Mouse (Mus musculus) brain, embryonic 14.5 days (tissue): ENCODE results near the gene Tenm3. TPM values are rescaled to one million over a fixed set of nuclear protein-coding genes. Genes with fewer than 3 reads are reported as not detected.
A peak's percentile ranks its signal among the peaks of the same experiment; 100 is the strongest.

Experiments
- DNase-seq: peaks from one replicate; pipeline ENCODE4 v3.0.0-alpha.2; 2011; ENCODE audit warnings: low read depth
- CTCF ChIP-seq: fragments of 200-500 bp; IDR thresholded peaks from 2 replicates; pipeline ENCODE4 v1.5.1; 2012; ENCODE audit warnings: inconsistent platforms, mild to moderate bottlenecking, moderate library complexity, borderline replicate concordance; ENCODE audit not compliant: insufficient read depth, insufficient read length; ENCODE audit errors: extremely low read depth
- POLR2A ChIP-seq: fragments of 200-500 bp; IDR thresholded peaks from 2 replicates; pipeline ENCODE4 v1.6.1; 2012; ENCODE audit warnings: mild to moderate bottlenecking, inconsistent platforms, borderline replicate concordance; ENCODE audit not compliant: poor library complexity, insufficient read depth, insufficient read length, severe bottlenecking; ENCODE audit errors: extremely low read depth
- polyA plus RNA-seq: library from polyadenylated mRNA; depleted of rRNA; stranded (reverse); fragments of >200 nt; gene quantifications from 2 replicates; pipeline ENCODE4 v1.2.3, GENCODE M21; 2012

Gene Tenm3
- polyA plus RNA-seq, 1 experiment, result 50.8 TPM

DNA sequence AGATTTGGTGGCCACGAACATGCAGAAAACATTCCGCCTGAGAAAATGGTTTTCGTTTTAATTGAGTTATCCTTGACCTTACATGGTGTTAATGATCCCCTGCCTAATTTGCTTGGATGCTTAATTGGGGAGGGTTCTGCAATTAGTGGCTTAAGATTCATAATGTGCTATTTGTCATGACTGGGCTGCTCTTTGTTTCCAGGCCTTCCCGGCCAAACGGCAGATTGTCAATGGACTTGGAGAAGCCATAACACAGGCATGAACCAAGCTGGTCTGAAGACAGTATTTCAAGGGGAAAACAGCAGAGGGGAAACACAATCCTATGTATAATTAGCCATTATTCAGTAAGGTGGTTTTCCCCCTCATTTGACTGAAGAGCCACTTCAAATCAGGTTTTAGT is 606.8 kb downstream of the Tenm3 start:
- peak; percentile 83 for DNase-seq
- TF ChIP-seq CTCF, result no peak
- no peak for TF ChIP-seq POLR2A

DNA sequence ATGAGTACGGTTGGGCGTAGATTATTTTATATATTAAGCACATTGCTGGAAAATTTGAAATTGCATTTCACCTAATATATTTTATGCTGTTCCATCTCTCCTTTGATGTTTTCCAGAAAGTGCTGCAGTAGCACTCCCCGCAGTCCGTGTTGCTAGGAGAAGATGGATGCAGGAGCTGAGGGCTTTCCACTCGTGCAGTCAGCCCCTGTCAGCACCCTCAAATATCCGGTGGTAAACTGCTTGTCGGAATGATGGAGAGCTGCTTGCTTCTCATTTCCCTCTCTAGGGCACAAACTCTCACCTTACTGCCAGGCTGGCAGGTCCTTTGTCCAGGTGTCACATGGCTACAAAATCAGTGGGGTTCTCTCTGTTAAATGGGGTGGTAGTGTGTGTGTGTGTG is 610.8 kb downstream of the Tenm3 start:
- no peak for DNase-seq
- TF ChIP-seq CTCF, result no peak
- no peak for TF ChIP-seq POLR2A

DNA sequence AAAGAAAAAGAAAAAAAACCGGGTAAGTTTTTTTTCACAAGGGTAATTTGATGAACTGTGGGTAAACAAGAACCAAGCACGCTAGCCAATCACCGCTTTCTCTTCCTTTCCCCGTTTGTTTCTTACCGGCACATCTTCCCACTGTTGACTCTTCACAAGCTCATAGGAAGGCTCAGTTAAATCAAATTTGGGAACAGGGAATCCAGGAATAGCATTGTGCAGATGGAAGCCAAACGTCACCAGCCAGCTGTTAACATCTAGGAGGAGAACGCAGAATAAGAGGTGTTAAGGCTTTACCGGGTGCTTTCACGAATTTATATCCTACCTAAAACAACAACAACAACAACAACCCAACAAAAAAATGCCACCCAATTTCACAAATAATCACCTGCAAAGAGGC is 611.9 kb downstream of the Tenm3 start:
- DNase-seq, result no peak
- TF ChIP-seq CTCF, result no peak
- no peak for TF ChIP-seq POLR2A

DNA sequence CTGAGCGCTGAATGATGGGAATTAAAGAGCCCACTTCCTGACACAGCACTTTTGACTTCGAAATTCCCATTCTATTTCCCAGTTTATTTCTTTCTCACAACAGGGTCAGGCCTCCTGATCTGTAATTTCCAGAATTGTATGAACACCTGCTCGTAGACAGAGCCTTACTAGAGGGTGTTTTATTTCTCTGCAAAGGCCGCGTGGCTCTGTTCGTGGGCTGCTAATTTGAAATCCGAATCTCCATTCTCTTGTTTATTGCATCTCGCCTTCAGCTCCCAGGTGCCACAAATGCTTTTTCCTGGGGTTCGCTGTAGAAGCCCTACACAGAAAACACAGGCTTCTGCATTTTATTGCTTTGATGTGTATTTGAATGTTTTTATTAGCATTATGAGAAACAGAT is 612.4 kb downstream of the Tenm3 start:
- TF ChIP-seq CTCF (no peak), POLR2A (no peak)
- DNase-seq, result peak; percentile 39

DNA sequence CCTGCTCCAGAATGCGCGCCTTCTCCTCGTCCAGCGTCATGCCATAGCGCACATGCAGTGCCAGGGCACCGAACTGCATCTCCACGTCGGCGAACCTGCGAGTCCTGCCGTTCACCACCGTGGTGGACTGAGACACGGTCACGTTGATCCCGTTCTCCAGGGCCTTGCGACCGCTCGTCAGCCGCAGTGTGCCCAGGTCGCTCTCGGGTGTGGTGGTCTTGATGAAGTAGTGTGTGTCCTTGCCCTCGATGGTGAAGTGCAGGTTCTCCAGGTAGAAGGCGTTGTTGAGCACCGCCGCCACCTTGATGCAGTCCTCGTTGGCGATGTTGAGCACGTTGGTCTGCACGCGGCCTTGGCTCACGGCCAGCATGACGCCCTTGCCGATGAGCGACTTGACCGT is 615.1 kb downstream of the Tenm3 start:
- no peak for DNase-seq
- TF ChIP-seq CTCF (no peak), POLR2A (no peak)

DNA sequence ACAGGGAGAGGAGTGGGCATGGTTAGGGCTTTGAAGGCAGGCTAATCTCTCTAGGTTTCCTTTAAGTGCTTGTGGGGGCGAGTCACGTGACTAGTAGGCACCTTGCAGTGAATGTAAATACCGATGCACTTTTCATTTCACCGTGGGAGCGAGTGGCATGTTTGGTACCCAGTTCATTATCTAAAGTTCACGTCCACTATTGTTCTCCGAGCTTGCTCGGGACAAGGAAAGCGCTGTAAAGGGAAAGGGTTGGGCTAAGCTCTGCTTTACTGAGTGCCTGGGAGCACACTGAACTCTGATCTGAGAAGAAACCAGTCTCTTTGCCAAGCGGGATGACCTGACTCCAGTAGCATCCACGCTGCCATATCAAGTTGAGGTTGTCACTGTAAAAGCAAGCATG is 619.0 kb downstream of the Tenm3 start:
- TF ChIP-seq CTCF (no peak), POLR2A (no peak)
- DNase-seq, result peak; percentile 82

DNA sequence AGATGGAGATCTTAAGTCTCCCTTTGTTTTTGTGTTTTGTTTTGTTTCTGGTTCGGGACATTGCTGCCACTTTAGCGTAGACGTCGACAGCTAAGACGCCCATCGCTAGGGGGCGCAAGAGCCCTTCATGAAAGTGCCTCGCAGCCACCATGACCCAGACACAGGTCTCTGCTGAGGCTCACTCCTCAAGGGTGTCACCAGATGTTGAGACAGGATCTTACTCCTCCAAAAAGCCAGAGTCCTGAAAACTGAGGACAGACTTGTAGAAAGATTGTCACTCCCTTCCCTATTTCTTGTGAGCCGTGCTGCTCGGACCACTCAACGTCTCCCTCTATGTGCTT is 621.4 kb downstream of the Tenm3 start:
- no peak for TF ChIP-seq POLR2A
- peak; percentile 98 for TF ChIP-seq CTCF
- peak; percentile 96 for DNase-seq

DNA sequence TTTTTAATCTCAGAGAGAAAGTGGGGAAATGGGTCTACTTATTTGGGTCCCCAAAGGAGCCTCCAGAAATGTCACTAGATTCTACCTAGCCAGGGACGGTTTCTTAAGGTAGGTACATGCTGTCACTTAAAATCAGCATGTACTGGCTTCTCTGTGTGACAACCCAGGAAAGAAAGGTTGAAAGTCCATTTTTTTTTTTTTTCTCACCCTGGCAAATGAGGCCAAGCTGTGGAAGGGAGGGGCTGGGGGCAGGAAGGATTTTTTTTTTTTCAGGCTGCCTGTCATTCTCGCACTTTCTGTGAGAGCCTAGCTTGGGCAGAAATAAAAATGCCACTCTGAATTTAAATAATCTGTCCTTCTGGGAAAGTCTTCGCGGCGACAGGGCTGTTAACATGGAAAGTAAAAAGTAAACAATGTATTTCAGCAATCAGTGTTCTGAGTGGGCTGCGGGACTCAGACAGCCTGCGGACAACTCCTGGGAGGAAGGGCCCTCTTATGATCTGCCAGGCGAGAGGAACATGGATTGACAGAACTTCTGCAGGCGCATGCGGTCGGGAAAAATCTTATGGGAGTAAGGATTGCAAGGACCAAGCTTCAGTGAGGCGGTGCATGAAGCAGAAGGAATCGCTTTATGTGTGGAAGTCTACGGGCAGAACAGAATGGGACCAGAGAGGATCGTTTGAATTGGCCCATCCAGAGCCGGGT is 621.9 kb downstream of the Tenm3 start:
- no peak for TF ChIP-seq POLR2A
- TF ChIP-seq CTCF, result no peak
- no peak for DNase-seq

DNA sequence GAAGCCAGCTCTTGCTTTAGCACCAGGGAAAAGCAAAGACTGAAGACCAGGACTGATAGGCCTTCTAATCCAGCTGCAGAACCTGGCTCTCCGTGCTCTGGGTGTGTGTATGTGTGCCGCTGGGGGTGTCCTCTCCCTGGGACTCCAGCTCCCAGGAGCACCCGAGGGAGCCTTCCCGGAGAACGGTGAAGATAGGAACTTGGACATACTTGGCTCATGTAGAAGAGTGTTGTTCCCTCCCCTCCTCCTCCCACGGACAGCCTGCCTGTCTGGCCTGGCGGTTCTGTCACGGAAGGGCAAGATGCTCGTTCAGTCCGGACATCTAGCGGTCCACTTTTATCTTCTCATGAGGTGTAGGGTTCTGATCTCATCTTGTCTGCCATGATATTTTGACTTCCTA is 622.4 kb downstream of the Tenm3 start:
- no peak for DNase-seq
- no peak for TF ChIP-seq POLR2A
- no peak for TF ChIP-seq CTCF

DNA sequence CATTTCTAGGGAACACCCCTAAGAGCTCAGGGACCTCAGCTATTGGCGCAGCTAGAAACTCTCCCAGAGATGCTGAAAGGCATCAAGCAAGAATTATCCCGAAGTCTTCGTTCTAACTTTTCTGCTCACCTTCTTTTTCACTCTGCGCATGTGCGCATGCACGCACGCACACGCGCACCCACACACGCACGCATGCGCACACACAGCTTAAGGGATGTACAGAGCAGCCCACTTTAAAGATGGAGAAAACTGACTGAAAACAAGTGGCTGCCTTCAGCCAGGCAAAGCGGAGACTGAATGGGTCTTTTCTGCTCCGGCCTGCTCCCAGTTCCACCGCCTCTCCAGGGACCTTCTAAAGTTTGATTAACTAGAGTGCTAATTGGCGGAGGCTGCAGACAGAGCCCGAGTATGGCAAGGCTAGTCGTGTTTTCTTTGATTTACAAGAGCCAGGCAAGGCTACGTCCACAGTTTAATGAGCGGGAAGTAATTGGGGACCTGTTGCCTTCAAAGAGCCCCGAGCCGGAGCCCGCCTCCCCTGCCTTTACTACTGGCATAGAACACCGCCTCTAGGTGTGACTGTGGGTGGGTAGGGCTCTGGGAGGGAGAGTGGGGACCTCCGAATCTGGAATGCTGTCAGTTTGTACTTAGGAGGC is 623.1 kb downstream of the Tenm3 start:
- DNase-seq, result peak; percentile 86
- TF ChIP-seq CTCF (no peak), POLR2A (no peak)

DNA sequence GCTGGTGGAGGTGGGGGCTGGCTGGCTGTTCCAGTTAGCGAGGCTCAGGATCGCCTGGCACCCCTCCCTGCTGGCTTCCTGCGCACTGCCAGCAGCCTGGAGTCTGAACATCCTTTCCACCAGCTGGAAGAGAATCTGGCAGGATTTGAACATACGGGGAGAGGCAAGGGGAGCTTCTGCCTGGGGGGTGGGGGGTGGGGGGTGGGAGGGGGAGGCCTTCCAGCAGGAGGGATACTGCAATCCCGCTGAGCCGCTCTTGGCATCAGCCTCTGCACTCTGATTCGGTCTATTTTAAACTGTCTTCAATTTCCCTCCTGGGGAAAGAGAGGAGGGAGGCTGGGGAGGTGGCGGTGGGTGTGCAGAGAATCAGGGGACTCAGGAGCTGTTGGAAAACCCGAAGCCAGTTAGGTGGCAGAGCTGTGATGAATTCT is 628.7 kb downstream of the Tenm3 start:
- DNase-seq, result peak; percentile 82

DNA sequence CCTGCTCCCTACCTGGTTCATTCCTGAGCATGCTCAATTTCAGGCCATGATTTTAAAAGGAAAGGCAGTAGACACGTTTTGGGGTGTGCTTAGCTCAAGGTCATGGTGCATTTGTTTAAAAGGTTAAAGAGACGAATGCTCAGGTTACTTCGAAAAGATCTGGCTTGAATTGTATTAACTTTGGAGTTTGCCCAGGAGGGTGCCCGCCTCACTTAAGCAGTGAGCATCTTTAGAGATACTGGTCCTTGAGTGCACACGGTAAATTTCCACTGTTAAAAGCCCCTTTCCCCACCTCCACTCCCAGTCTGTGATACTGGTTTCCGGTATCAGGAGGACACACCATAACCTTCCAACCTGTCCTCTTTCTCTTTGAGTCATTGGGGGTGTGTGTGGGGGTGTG is 629.4 kb downstream of the Tenm3 start:
- DNase-seq, result no peak
- TF ChIP-seq CTCF (no peak), POLR2A (no peak)

More for the DNA sequence above, 628.7 kb downstream of the Tenm3 start:
- TF ChIP-seq CTCF, result no peak
- TF ChIP-seq POLR2A, result no peak
